Comparison of ENCODE assay signal across 23 mouse cellular contexts in the genomic region with DNA sequence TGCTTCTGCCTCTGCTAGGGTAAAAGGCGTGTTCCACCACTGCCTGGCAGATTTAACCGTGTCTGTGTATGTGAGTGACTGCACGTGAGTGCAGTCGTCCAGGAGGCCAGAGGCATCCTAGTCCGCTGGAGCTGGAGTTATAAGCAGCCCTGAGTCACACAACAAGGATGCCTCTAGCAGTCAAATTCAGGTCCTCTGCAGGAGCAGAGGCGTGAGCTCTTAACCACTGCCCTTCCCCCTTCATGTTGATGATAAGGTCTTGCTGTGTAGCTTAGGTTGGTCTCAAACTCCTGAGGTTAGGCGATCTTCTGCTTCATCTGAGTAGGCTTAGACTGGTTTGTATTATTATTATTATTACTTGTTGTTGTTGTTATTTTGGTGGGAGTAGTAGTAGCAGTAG. TPM values are rescaled to one million over a fixed set of nuclear protein-coding genes. Genes with fewer than 3 reads are reported as not detected.
DNase-seq lines count a peak whose midpoint lies in the region.
"Had no signal": no experiment of that assay in that cellular context is flagged by ENCODE, and none has a peak within 500 bp of the region (broad histone marks: within the 10 kb centered on the region; RNA-seq: fewer than 3 reads in every experiment).

No protein-coding gene starts in this region.

- DNase-seq in thymus, postnatal 0 days (ENCODE audit: low spot score): peak; percentile 25
- no peak for DNase-seq in thymus, postnatal 14 days
- peak; percentile 59 for DNase-seq in CD4-positive, CD25-positive, alpha-beta regulatory T cell, adult 2 months (ENCODE audit: low read depth, low spot score)
- peak; percentile 78 for DNase-seq in induced T-regulatory cell, adult 2 months (ENCODE audit: low read depth)
- no peak for DNase-seq in layer of hippocampus, adult 8-10 months (ENCODE audit: low spot score in 2 of 2)
- no peak for DNase-seq in kidney, adult 18-20 months
- DNase-seq: adrenal gland, adult 8-10 months; adrenal gland, postnatal 25 days; B cell, adult 2 months; cerebellum, adult 11-12 months; cerebellum, adult 8-10 months; cerebellum, postnatal 10 days; cerebellum, postnatal 36 days; embryo, embryonic 11 days; forebrain, postnatal 0 days; gastrocnemius, adult 2 months; gastrocnemius, postnatal 14 days; heart, adult 11 months; heart, postnatal 14 days; heart, postnatal 4 days; kidney, adult 11 months had no signal

RNA-seq across cellular contexts. Expression of a gene that starts 22.4 kb away (rescaled TPM):
- 56.8 and 58.2 TPM in 2 replicates for polyA plus RNA-seq in thymus, postnatal 0 days (2015; fragmentation: Nextera tagmentation; extraction: Ambion mirVana)
- 10 to 100 TPM; 21.6 to 25.8 (median 23.3) TPM for total RNA-seq in layer of hippocampus, adult 8-10 months (2022)
- polyA plus RNA-seq: erythroblast, embryonic 14.5 days; G1E had no signal

Comparison
In these comparisons a context has a peak if more than half of its experiments do, and no peak if none do; other contexts are left out.
1. DNase-seq: peak in thymus, postnatal 0 days (single experiment), CD4-positive, CD25-positive, alpha-beta regulatory T cell, adult 2 months (single experiment) and induced T-regulatory cell, adult 2 months (single experiment); none in thymus, postnatal 14 days (single experiment), layer of hippocampus, adult 8-10 months (0 of 2) and kidney, adult 18-20 months (single experiment).